Mouse (Mus musculus) forebrain, embryonic 14.5 days (tissue): ENCODE results near the gene Pigq. TPM values are rescaled to one million over a fixed set of nuclear protein-coding genes. Genes with fewer than 3 reads are reported as not detected.

ENCODE experiments used
- ATAC-seq: fragments of 200-750 bp; cut with Nextera tagmentation; 2 replicates; pipeline ENCODE4 v1.8.0; 2017; ENCODE audit warnings: mild to moderate bottlenecking, moderate library complexity
- DNase-seq: peaks from one replicate; pipeline ENCODE4 v3.0.0-alpha.2; 2015; ENCODE audit warnings: low spot score
- H3K27ac ChIP-seq: fragments of 300-500 bp; sonication (generic); 2 replicates; pipeline ENCODE4 v1.5.1; 2014; ENCODE audit warnings: low read depth, mild to moderate bottlenecking, control low read depth, low read length, moderate library complexity
- H3K27me3 ChIP-seq: fragments of 300-500 bp; sonication (generic); replicated peaks from 2 replicates; pipeline ENCODE4 v1.6.1; 2014; ENCODE audit warnings: low read length, control low read depth, mixed read lengths; ENCODE audit not compliant: control insufficient read depth, insufficient read depth
- H3K36me3 ChIP-seq: fragments of 300-500 bp; sonication (generic); 2 replicates; pipeline ENCODE4 v1.6.1; 2014; ENCODE audit warnings: low read length, control low read depth; ENCODE audit not compliant: control insufficient read depth, insufficient read depth
- H3K4me1 ChIP-seq: fragments of 300-500 bp; sonication (generic); 2 replicates; pipeline ENCODE4 v1.6.1; 2014; ENCODE audit warnings: antibody characterized with exemption, low read length, control low read depth; ENCODE audit not compliant: control insufficient read depth, insufficient read depth
- H3K4me2 ChIP-seq: fragments of 300-500 bp; sonication (generic); 2 replicates; pipeline ENCODE4 v1.6.1; 2014; ENCODE audit warnings: mild to moderate bottlenecking, control low read depth, low read length
- H3K4me3 ChIP-seq: fragments of 300-500 bp; sonication (generic); 2 replicates; pipeline ENCODE4 v1.5.1; 2014; ENCODE audit warnings: low read depth, low read length, control low read depth
- H3K9ac ChIP-seq: fragments of 300-500 bp; sonication (generic); 2 replicates; pipeline ENCODE4 v1.6.1; 2014; ENCODE audit warnings: mild to moderate bottlenecking, low read length, control low read depth, moderate library complexity
- H3K9me3 ChIP-seq: fragments of 300-500 bp; sonication (generic); replicated peaks from 2 replicates; pipeline ENCODE4 v1.6.1; 2016; ENCODE audit warnings: low read length, control low read depth, mixed read lengths; ENCODE audit not compliant: control insufficient read depth
- WGBS: fragments of 180-500 bp; shearing (Covaris S2); extraction: QIAGEN DNeasy Blood & Tissue Kit; methylation state at CpG from one replicate; pipeline ENCODE4 v1.1.7; 2014; 5-methylcytosine and 5-hydroxymethylcytosine counted together
- polyA plus RNA-seq: library from polyadenylated mRNA; unstranded; fragments of >200 nt; fragmentation: Nextera tagmentation; extraction: Ambion mirVana; gene quantifications from 2 replicates; pipeline ENCODE4 v1.2.1, GENCODE M21; 2014

The Pigq gene
- polyA plus RNA-seq, 1 experiment from 2014 or later, result 49.5 TPM

GRCm38 (mm10) chr17:25980854-25981253 is 36.1 kb upstream of the Pigq start:
- no peak overlapping the region for H3K27ac ChIP-seq
- no peaks in the 10 kb centered on the region for H3K36me3 ChIP-seq
- H3K9ac ChIP-seq, result no peak overlapping the region
- no peaks in the 10 kb centered on the region for H3K27me3 ChIP-seq
- peaks cover 10% of the 10 kb centered on the region; the same call in 1 of the 2 replicates for H3K4me1 ChIP-seq
- H3K9me3 ChIP-seq, result no peaks in the 10 kb centered on the region
- DNase-seq (no peak), ATAC-seq (no peak)
- H3K4me2 ChIP-seq, result no peak overlapping the region
- 92% methylated on average over 5 of the region's 5 CpGs for WGBS
- H3K4me3 ChIP-seq, result no peak overlapping the region

DNA sequence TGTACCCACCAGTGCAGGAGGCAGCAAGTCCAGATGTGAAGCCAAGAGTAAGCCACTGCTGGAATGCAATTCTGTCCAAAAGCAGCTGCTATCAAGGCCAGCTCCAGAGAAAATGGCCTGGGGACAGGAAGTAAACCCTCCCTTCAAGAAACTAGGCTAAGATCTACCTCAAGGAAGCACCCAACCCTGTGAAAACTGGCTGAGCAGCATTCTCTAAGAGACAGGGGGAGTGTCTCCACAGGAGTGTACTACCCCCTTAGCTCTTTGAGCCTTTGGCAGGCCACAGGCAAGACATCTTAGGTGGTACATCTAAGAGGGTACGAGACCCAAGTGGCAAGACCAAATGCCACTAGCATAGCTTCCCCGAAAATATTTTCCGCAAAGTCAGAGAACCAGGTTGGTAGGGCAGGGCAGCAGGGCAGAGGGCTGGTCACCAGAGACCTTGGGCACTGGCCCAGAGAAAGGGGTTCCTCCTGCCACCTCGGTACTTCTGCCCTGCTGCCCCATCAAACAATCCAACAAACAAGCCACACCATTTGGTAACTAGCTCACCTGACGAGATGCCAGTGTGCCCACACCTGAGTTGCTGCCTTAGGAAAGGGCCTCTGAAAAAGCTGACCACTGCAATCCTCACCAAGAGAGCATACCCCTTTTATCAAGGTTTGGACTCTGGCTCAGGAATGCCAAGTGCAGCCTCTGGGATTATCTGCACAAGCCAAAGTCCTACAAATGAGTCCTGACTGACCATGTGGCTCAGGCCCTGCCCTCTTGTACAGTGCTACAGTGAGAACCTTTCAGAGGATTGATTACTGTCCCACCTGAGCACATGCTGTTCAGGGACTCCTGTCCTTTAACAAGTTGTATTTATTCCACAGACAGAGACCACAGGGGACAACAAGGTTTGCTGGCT is 35.3 kb upstream of the Pigq start:
- H3K27ac ChIP-seq, result no peak overlapping the region
- ATAC-seq, result no peak
- peaks cover 10% of the 10 kb centered on the region; the same call in 1 of the 2 replicates for H3K4me1 ChIP-seq
- H3K9ac ChIP-seq, result no peak overlapping the region
- DNase-seq, result no peak
- H3K4me2 ChIP-seq, result no peak overlapping the region
- no peak overlapping the region for H3K4me3 ChIP-seq
- H3K36me3 ChIP-seq, result no peaks in the 10 kb centered on the region
- 92% methylated on average over 5 of the region's 5 CpGs for WGBS
- no peaks in the 10 kb centered on the region for H3K27me3 ChIP-seq
- no peaks in the 10 kb centered on the region for H3K9me3 ChIP-seq

DNA sequence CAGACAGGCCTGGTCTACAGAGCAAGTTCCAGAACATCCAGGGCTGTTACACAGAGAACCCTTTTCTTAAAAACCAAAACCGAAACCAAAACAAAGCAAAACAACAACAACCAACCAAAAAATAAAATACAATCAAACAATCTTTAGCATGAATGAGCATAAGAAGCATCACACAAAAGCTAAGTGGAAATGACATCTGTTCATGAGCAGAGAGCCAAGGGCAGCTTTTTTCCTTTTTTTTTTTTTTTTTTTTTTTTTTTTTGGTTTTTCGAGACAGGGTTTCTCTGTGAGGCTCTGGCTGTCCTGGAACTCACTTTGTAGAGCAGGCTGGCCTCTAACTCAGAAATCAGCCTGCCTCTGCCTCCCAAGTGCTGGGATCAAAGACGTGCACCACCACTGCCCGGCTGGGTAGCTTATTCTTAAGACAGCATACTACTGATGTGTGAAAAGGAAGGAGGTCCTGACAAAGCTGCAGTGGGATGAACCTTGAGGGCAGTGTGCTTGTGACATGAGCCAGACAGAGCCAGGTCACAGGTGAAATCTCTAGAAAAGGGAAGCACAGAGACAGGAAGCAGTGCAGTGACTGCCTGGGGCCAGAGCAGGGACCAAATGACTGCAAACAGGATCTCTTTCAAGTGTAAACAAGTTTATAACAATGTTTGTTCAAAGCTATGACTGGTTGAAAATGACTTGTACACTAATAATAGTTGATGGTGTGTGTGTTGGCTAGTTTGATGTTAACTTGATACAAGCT is 26.4 kb upstream of the Pigq start:
- no peak overlapping the region for H3K4me2 ChIP-seq
- no peak overlapping the region for H3K4me3 ChIP-seq
- H3K27ac ChIP-seq, result no peak overlapping the region

GRCm38 (mm10) chr17:25970448-25970847 is 25.7 kb upstream of the Pigq start:
- H3K9me3 ChIP-seq, result no peaks in the 10 kb centered on the region
- H3K4me2 ChIP-seq, result no peak overlapping the region
- ATAC-seq, result no peak
- no peak overlapping the region for H3K27ac ChIP-seq
- H3K4me3 ChIP-seq, result no peak overlapping the region
- H3K36me3 ChIP-seq, result 0 out of 2 replicates have a peak, but pooled peaks cover 7% of the 10 kb centered on the region
- DNase-seq, result peak; percentile 16
- H3K9ac ChIP-seq, result no peak overlapping the region
- WGBS, result 86% methylated on average over 9 of the region's 9 CpGs
- no peaks in the 10 kb centered on the region for H3K4me1 ChIP-seq
- H3K27me3 ChIP-seq, result no peaks in the 10 kb centered on the region

More for the DNA sequence above, 26.4 kb upstream of the Pigq start:
- WGBS, result 90% methylated on average over 4 of the region's 4 CpGs
- no peaks in the 10 kb centered on the region for H3K27me3 ChIP-seq
- ATAC-seq (no peak), DNase-seq (no peak)
- H3K9me3 ChIP-seq, result no peaks in the 10 kb centered on the region
- H3K36me3 ChIP-seq, result 0 out of 2 replicates have a peak, but pooled peaks cover 7% of the 10 kb centered on the region
- no peak overlapping the region for H3K9ac ChIP-seq
- H3K4me1 ChIP-seq, result no peaks in the 10 kb centered on the region

DNA sequence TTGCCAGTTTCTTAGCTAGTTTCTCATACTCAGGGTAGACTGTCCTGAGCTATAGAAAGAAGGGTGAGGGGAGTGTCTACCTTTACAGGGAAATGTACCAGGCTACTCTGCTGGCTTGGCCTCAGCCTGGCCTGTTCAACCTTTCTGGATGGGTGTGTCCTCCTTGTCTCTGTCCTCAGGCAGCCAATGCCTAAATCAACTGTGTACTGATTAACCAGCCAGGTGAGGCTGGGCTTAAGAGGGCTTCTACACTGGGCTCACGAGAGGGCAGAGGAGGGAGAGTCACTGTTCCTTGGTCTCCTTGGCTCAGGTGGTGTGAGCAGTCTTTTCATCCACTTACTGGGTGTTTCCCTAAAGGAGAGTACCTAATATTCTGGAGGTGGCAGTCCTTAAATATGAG is 23.4 kb upstream of the Pigq start:
- Histone ChIP-seq H3K27ac (no peak overlapping the region), H3K9me3 (no peaks in the 10 kb centered on the region), H3K4me1 (no peaks in the 10 kb centered on the region), H3K36me3 (peaks cover 17% of the 10 kb centered on the region; the same call in 1 of the 2 replicates), H3K4me2 (no peak overlapping the region), H3K4me3 (no peak overlapping the region), H3K9ac (no peak overlapping the region), H3K27me3 (no peaks in the 10 kb centered on the region)
- 76% methylated on average over 1 of the region's 1 CpGs for WGBS
- no peak for DNase-seq
- ATAC-seq, result no peak

GRCm38 (mm10) chr17:25967652-25968051 is 22.9 kb upstream of the Pigq start:
- H3K9me3 ChIP-seq, result no peaks in the 10 kb centered on the region
- 78% methylated on average over 3 of the region's 3 CpGs for WGBS

GRCm38 (mm10) chr17:25964271-25964670 is 19.5 kb upstream of the Pigq start:
- ATAC-seq (no peak), DNase-seq (no peak)
- Histone ChIP-seq H3K27ac (no peak overlapping the region), H3K9me3 (no peaks in the 10 kb centered on the region), H3K4me2 (no peak overlapping the region), H3K27me3 (no peaks in the 10 kb centered on the region), H3K36me3 (peaks cover 34% of the 10 kb centered on the region), H3K9ac (no peak overlapping the region), H3K4me1 (no peaks in the 10 kb centered on the region), H3K4me3 (no peak overlapping the region)
- 90% methylated on average over 7 of the region's 7 CpGs for WGBS

More at GRCm38 (mm10) chr17:25967652-25968051, 22.9 kb upstream of the Pigq start:
- no peak overlapping the region for H3K4me3 ChIP-seq
- H3K27me3 ChIP-seq, result no peaks in the 10 kb centered on the region
- DNase-seq (no peak), ATAC-seq (no peak)
- H3K4me2 ChIP-seq, result no peak overlapping the region
- no peak overlapping the region for H3K9ac ChIP-seq
- peaks cover 17% of the 10 kb centered on the region; the same call in 1 of the 2 replicates for H3K36me3 ChIP-seq
- no peaks in the 10 kb centered on the region for H3K4me1 ChIP-seq
- no peak overlapping the region for H3K27ac ChIP-seq

- WGBS, result 94% methylated on average over 7 of the region's 7 CpGs
Measured at GRCm38 (mm10) chr17:25962413-25962905, 17.7 kb upstream of the Pigq start.

More at GRCm38 (mm10) chr17:25962413-25962905, 17.7 kb upstream of the Pigq start:
- no peak overlapping the region for H3K4me2 ChIP-seq
- no peak overlapping the region for H3K4me3 ChIP-seq
- no peaks in the 10 kb centered on the region for H3K27me3 ChIP-seq
- H3K9me3 ChIP-seq, result no peaks in the 10 kb centered on the region
- DNase-seq (no peak), ATAC-seq (no peak)
- no peaks in the 10 kb centered on the region for H3K4me1 ChIP-seq
- H3K27ac ChIP-seq, result no peak overlapping the region
- H3K36me3 ChIP-seq, result peaks cover 50% of the 10 kb centered on the region
- H3K9ac ChIP-seq, result no peak overlapping the region
